Mouse (Mus musculus) stomach, adult 2 months (tissue): ENCODE results near the gene Tmem212. TPM values are rescaled to one million over a fixed set of nuclear protein-coding genes. Genes with fewer than 3 reads are reported as not detected.

Experiments used
- polyA plus RNA-seq: library from polyadenylated mRNA; depleted of rRNA; stranded (reverse); fragments of >200 nt; gene quantifications from 2 replicates; pipeline ENCODE4 v1.2.3, GENCODE M21; 2012; rRNA removed

Gene Tmem212
- 0.28 TPM in 1 of 2 replicates, not detected in the other for polyA plus RNA-seq

DNA sequence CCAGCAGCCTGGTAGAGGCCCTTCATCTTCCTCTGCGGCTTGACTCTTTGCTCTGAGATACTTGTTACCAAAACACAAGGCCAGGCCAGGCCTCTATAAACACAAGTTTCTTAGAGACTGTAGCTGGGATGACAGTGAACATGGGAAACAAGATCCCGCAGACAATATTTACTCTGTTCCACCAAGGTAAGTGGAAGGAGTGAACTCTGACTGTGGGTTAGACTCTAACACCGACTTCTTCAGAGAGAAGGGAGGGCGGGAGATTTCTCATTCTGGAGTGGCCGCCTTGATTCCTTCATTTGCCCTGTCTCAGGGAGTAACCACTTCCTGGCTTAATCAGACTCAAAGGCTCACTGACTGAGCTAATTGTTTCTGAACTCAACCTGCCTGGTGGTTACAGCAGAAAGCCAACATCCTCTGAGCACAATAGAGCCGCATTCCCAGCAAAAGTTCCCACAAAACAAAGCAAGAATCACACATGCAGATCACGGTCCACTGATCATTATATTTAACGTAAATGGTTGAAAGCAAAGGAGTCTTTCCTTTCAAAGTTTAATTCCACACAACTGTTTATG is at the start of gene Tmem212:
Gene Tmem212, minus strand, starts transcription at position 51 of the 575 bp plus-strand sequence.

DNA sequence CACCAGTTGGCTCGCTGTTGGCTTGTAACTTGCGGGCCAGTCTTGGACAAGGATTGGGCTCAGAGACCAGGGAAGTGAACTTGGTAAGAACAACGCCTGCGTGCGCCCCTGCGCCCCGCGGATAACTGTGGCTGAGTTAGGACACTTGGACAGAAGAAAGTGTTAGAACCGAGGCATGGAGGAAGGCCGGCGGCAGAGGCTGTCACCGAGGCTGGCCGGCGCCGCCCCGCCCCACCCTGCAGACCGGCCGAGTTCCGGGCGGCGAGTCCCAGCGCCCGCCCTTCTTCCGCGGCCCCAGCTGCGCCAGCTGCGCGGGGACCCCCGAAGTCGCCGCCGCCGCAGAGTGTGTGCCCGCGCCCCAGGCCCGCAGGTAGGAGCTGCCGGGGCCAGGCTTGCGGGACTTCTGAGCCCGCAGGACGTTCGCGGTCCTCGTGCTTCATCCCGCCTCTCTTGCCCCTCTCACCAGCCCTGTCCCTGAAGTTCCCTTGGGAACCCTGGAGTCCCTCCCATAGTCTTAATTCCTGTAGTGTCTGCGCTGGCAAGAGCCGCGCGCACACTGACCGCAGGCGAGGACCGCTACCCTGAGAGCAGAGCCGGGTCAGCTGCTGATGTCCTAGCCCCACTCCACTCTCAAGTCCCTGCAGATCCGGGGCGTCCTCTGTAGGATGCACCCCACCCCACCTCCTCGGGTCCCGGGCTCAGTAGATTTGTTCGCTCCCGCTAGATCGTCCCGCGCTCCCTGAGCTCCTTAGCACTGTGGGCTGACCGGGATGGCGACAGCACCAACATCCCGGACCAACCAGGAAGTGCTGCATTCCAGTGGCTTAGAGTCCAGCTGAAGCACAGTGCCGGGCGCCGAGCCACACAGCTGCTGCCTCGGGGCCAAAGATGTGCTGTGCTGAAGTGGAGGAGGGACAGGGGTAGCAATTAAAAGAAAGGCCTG is 42.5 kb upstream of the Tmem212 start, which contains the start of gene Pld1:
Gene Pld1, plus strand, starts transcription at position 315 of the 943 bp plus-strand sequence.

Other genes starting within 250 kb of the Tmem212 start
- 3.5 and 5.9 TPM in 2 replicates for gene Fndc3b, start 185.1 kb downstream of the Tmem212 start, polyA plus RNA-seq
- gene Pld1, start 42.3 kb upstream of the Tmem212 start, polyA plus RNA-seq = 0.58 and 1.9 TPM in 2 replicates